Mouse (Mus musculus) thymus, adult 2 months (tissue): ENCODE measurements around the gene Tmem9. TPM values are rescaled to one million over a fixed set of nuclear protein-coding genes. Genes with fewer than 3 reads are reported as not detected.

Experiments
- DNase-seq: peaks from one replicate; pipeline ENCODE4 v3.0.0; 2021
- H3K27ac ChIP-seq: fragments of 200-500 bp; 2 replicates; pipeline ENCODE4 v1.5.1; 2012; ENCODE audit warnings: low read length, control low read depth; ENCODE audit not compliant: control insufficient read depth, insufficient read depth
- H3K27me3 ChIP-seq: fragments of 200-500 bp; 2 replicates; pipeline ENCODE4 v1.6.1; 2012; ENCODE audit warnings: mild to moderate bottlenecking, low read length, moderate library complexity, mixed read lengths; ENCODE audit not compliant: control insufficient read depth, insufficient read depth
- H3K36me3 ChIP-seq: fragments of 200-500 bp; 2 replicates; pipeline ENCODE4 v1.6.1; 2012; ENCODE audit warnings: mild to moderate bottlenecking, low read length, moderate library complexity; ENCODE audit not compliant: control insufficient read depth, insufficient read depth
- H3K4me1 ChIP-seq: fragments of 200-500 bp; replicated peaks from 2 replicates; pipeline ENCODE4 v1.6.1; 2012; ENCODE audit warnings: low read length; ENCODE audit not compliant: control insufficient read depth, insufficient read depth
- H3K4me3 ChIP-seq: fragments of 200-500 bp; 2 replicates; pipeline ENCODE4 v1.5.1; 2012; ENCODE audit warnings: mild to moderate bottlenecking, low read length, control low read depth, moderate library complexity; ENCODE audit not compliant: control insufficient read depth, insufficient read depth
- CTCF ChIP-seq: fragments of 200-500 bp; IDR thresholded peaks from 2 replicates; pipeline ENCODE4 v1.5.1; 2012; ENCODE audit warnings: mild to moderate bottlenecking, control low read depth, low read length, moderate library complexity, borderline replicate concordance; ENCODE audit not compliant: control insufficient read depth, poor library complexity, insufficient read depth; ENCODE audit errors: extremely low read depth
- POLR2A ChIP-seq: fragments of 200-500 bp; IDR thresholded peaks from 2 replicates; pipeline ENCODE4 v1.6.1; 2012; ENCODE audit warnings: mild to moderate bottlenecking, low read length, control low read depth, moderate library complexity; ENCODE audit not compliant: control insufficient read depth, poor library complexity, insufficient read depth; ENCODE audit errors: extremely low read depth
- WGBS: fragments of 180-500 bp; shearing (Covaris S2); methylation state at CpG from one replicate; pipeline ENCODE4 v1.1.7; 2018; 5-methylcytosine and 5-hydroxymethylcytosine counted together
- polyA plus RNA-seq: library from polyadenylated mRNA; depleted of rRNA; stranded (reverse); fragments of >200 nt; gene quantifications from 2 replicates; pipeline ENCODE4 v1.2.3, GENCODE M21; 2012; rRNA removed

Tmem9 gene
- polyA plus RNA-seq, 1 experiment: 86.9 TPM

DNA sequence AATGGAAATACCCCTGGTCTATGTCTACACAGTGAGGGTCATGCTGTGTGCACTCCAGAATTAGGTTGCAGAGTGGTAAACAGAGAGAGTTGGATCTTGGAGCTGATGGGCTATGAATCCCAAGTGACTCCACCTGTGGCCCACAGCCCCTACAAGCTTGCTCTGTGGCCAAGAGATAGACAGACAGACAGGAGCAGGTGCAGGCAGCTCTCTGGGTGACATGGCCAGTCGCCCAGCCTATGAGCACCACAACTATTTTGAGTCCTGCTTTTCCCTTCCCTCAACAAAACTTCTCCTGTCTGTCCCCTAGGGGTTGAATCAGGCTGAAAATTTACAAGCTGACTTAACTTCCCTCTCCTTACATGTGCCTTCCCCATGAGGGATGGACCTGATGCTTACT lies 58.7 kb downstream of the Tmem9 start:
- Histone ChIP-seq H3K4me1 (no peaks in the 10 kb centered on the region), H3K4me3 (no peak overlapping the region), H3K27ac (no peak overlapping the region), H3K36me3 (no peaks in the 10 kb centered on the region), H3K27me3 (no peaks in the 10 kb centered on the region)
- no peak for DNase-seq
- WGBS: 29% methylated on average over 1 of the region's 1 CpGs
- TF ChIP-seq POLR2A: no peak

GRCm38 (mm10) chr1:136067579-136067978 lies 59.6 kb downstream of the Tmem9 start:
- DNase-seq: no peak
- 76% methylated on average over 3 of the region's 3 CpGs for WGBS
- no peaks in the 10 kb centered on the region for H3K27me3 ChIP-seq

GRCm38 (mm10) chr1:136076086-136076485 lies 68.1 kb downstream of the Tmem9 start:
- Histone ChIP-seq H3K27ac (no peak overlapping the region), H3K36me3 (no peaks in the 10 kb centered on the region), H3K4me3 (no peak overlapping the region), H3K4me1 (no peaks in the 10 kb centered on the region), H3K27me3 (no peaks in the 10 kb centered on the region; the same call in 1 of the 2 replicates)
- 4% methylated on average over 3 of the region's 3 CpGs for WGBS
- peak; percentile 44 for DNase-seq
- TF ChIP-seq CTCF (peak; percentile 37; the same call in 1 of the 2 replicates), POLR2A (no peak)

More at GRCm38 (mm10) chr1:136067579-136067978, 59.6 kb downstream of the Tmem9 start:
- Histone ChIP-seq H3K4me1 (no peaks in the 10 kb centered on the region), H3K4me3 (no peak overlapping the region), H3K36me3 (no peaks in the 10 kb centered on the region), H3K27ac (no peak overlapping the region)
- no peak for TF ChIP-seq POLR2A
- TF ChIP-seq CTCF: no peak

DNA sequence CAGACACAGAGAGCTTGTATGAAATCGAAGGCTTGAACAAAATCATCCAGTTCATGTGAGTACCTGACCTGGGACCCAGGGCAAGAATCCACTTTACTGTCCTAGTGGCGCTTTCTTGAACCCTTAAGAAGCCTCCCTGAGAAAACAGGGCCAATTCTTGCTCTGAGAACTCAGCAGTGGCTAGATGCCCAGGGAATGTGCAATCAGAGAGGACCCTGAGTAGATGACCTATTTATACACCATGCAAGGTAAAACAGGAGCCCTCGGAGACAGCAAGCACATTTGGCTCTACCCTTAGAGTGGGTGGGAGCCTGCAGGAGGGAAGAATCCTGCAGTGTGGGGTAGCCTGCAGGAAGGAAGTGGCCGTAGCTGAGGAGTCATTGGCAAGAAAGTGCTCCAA lies 69.7 kb downstream of the Tmem9 start:
- DNase-seq: no peak
- Histone ChIP-seq H3K27ac (no peak overlapping the region), H3K36me3 (no peaks in the 10 kb centered on the region), H3K4me1 (no peaks in the 10 kb centered on the region), H3K4me3 (no peak overlapping the region), H3K27me3 (no peaks in the 10 kb centered on the region; the same call in 1 of the 2 replicates)
- TF ChIP-seq POLR2A (no peak), CTCF (no peak)
- 59% methylated on average over 4 of the region's 4 CpGs for WGBS

DNA sequence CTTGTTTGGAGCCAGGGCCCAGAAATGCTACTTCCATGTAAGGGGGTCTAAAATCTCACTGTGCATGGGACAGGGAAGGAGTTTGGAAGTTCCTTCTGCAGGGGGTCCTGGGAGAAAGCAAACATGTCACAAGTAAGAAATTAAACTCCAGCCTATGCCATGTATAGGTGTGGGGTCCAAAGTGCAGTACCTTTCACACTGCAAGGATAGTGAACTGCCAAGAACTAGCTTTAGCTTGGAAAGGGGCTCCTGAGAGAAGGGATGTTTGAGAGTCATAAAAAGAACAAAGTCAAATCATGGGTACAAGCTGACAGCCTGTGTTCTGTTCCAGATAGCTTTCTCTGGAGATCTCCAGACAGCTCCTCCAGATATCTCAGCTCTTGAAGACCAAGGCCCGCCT lies 73.2 kb downstream of the Tmem9 start:
- DNase-seq: no peak
- 94% methylated on average over 1 of the region's 1 CpGs for WGBS
- H3K27ac ChIP-seq: no peak overlapping the region
- TF ChIP-seq CTCF (no peak), POLR2A (no peak)
- no peaks in the 10 kb centered on the region; the same call in 1 of the 2 replicates for H3K27me3 ChIP-seq
- H3K36me3 ChIP-seq: no peaks in the 10 kb centered on the region
- no peaks in the 10 kb centered on the region for H3K4me1 ChIP-seq
- no peak overlapping the region for H3K4me3 ChIP-seq

Other genes starting within 250 kb of the Tmem9 start
- gene Phlda3, start 242.0 kb upstream of the Tmem9 start, polyA plus RNA-seq: 62.1 and 67.6 TPM in 2 replicates
- 2.1 and 2.2 TPM in 2 replicates for gene Tnni1, start 228.7 kb upstream of the Tmem9 start, polyA plus RNA-seq
- gene Lad1, start 189.6 kb upstream of the Tmem9 start, polyA plus RNA-seq: 36.0 and 38.7 TPM in 2 replicates
- gene Tnnt2, start 171.8 kb upstream of the Tmem9 start, polyA plus RNA-seq: 6.7 and 90.4 TPM in 2 replicates
- gene Pkp1, start 88.9 kb upstream of the Tmem9 start, polyA plus RNA-seq: 27.1 and 30.1 TPM in 2 replicates
- 0.52 and 0.81 TPM in 2 replicates for gene Igfn1, start 1.8 kb upstream of the Tmem9 start, polyA plus RNA-seq
- gene Ascl5, start 42.7 kb downstream of the Tmem9 start, polyA plus RNA-seq: not detected in 2 replicates
- 2.3 and 3.7 TPM in 2 replicates for gene Cacna1s, start 44.6 kb downstream of the Tmem9 start, polyA plus RNA-seq
- gene Kif21b, start 123.2 kb downstream of the Tmem9 start, polyA plus RNA-seq: 224 and 247 TPM in 2 replicates
- gene Mroh3, start 204.7 kb downstream of the Tmem9 start, polyA plus RNA-seq: 0.10 and 0.11 TPM in 2 replicates
- gene Inava, start 226.1 kb downstream of the Tmem9 start, polyA plus RNA-seq: 8.5 and 9.7 TPM in 2 replicates